Mouse (Mus musculus) stomach, embryonic 16.5 days (tissue): ENCODE results near the gene Hoxb13. TPM values are rescaled to one million over a fixed set of nuclear protein-coding genes. Genes with fewer than 3 reads are reported as not detected.

Experiments
- ATAC-seq: fragments of 200-750 bp; cut with Nextera tagmentation; 2 replicates; pipeline ENCODE4 v1.8.0; 2017; ENCODE audit warnings: moderate number of reproducible peaks, moderate TSS enrichment; ENCODE audit not compliant: insufficient read depth, low FRiP score
- H3K27ac ChIP-seq: fragments of 300-500 bp; sonication (generic); 2 replicates; pipeline ENCODE4 v1.5.1; 2014; ENCODE audit warnings: low read length
- H3K27me3 ChIP-seq: fragments of 300-500 bp; sonication (generic); 2 replicates; pipeline ENCODE4 v1.6.1; 2014; ENCODE audit warnings: low read length, control low read depth, mixed read lengths; ENCODE audit not compliant: control insufficient read depth, insufficient read depth
- H3K36me3 ChIP-seq: fragments of 300-500 bp; sonication (generic); 2 replicates; pipeline ENCODE4 v1.6.1; 2014; ENCODE audit warnings: low read length; ENCODE audit not compliant: control insufficient read depth, insufficient read depth
- H3K4me1 ChIP-seq: fragments of 300-500 bp; sonication (generic); 2 replicates; pipeline ENCODE4 v1.6.1; 2014; ENCODE audit warnings: low read length, control low read depth, mixed read lengths; ENCODE audit not compliant: control insufficient read depth, insufficient read depth
- H3K4me2 ChIP-seq: fragments of 300-500 bp; sonication (generic); 2 replicates; pipeline ENCODE4 v1.6.1; 2014; ENCODE audit warnings: low read depth, low read length, mixed read lengths
- H3K4me3 ChIP-seq: fragments of 300-500 bp; sonication (generic); replicated peaks from 2 replicates; pipeline ENCODE4 v1.5.1; 2014; ENCODE audit warnings: mild to moderate bottlenecking, low read length
- H3K9ac ChIP-seq: fragments of 300-500 bp; sonication (generic); 2 replicates; pipeline ENCODE4 v1.6.1; 2014; ENCODE audit warnings: low read length
- H3K9me3 ChIP-seq: fragments of 300-500 bp; sonication (generic); replicated peaks from 2 replicates; pipeline ENCODE4 v1.6.1; 2016; ENCODE audit warnings: low read length, control low read depth; ENCODE audit not compliant: control insufficient read depth
- WGBS: fragments of 180-500 bp; shearing (Covaris S2); extraction: QIAGEN DNeasy Blood & Tissue Kit; methylation state at CpG from one replicate; pipeline ENCODE4 v1.1.7; 2014; 5-methylcytosine and 5-hydroxymethylcytosine counted together
- polyA plus RNA-seq: library from polyadenylated mRNA; unstranded; fragments of >200 nt; fragmentation: Nextera tagmentation; extraction: Ambion mirVana; gene quantifications from 2 replicates; pipeline ENCODE4 v1.2.1, GENCODE M21; 2015

Gene Hoxb13
- polyA plus RNA-seq, 1 experiment from 2014 or later = not detected

GRCm38 (mm10) chr11:96223813-96224212 lies 29.7 kb downstream of the Hoxb13 start:
- H3K4me1 ChIP-seq = no peaks in the 10 kb centered on the region
- no peaks in the 10 kb centered on the region for H3K27me3 ChIP-seq
- no peak for ATAC-seq
- no peak overlapping the region for H3K4me2 ChIP-seq
- no peak overlapping the region for H3K4me3 ChIP-seq
- WGBS = 44% methylated on average over 2 of the region's 2 CpGs
- H3K9ac ChIP-seq = no peak overlapping the region
- no peaks in the 10 kb centered on the region; the same call in 1 of the 2 replicates for H3K9me3 ChIP-seq
- H3K36me3 ChIP-seq = no peaks in the 10 kb centered on the region
- H3K27ac ChIP-seq = no peak overlapping the region

GRCm38 (mm10) chr11:96227676-96228075 lies 33.6 kb downstream of the Hoxb13 start:
- WGBS = 73% methylated on average over 9 of the region's 9 CpGs
- no peak overlapping the region for H3K4me2 ChIP-seq
- no peak for ATAC-seq

GRCm38 (mm10) chr11:96234906-96235305 lies 40.8 kb downstream of the Hoxb13 start:
- 4% methylated on average over 12 of the region's 12 CpGs for WGBS
- peaks cover 18% of the 10 kb centered on the region for H3K27me3 ChIP-seq

More at GRCm38 (mm10) chr11:96227676-96228075, 33.6 kb downstream of the Hoxb13 start:
- H3K27ac ChIP-seq = no peak overlapping the region
- no peaks in the 10 kb centered on the region for H3K36me3 ChIP-seq
- no peaks in the 10 kb centered on the region for H3K27me3 ChIP-seq
- H3K4me3 ChIP-seq = no peak overlapping the region
- H3K9me3 ChIP-seq = no peaks in the 10 kb centered on the region
- no peaks in the 10 kb centered on the region for H3K4me1 ChIP-seq
- no peak overlapping the region for H3K9ac ChIP-seq

GRCm38 (mm10) chr11:96240211-96240610 lies 46.1 kb downstream of the Hoxb13 start:
- no peak overlapping the region for H3K9ac ChIP-seq
- H3K27ac ChIP-seq = no peak overlapping the region
- H3K9me3 ChIP-seq = no peaks in the 10 kb centered on the region
- H3K27me3 ChIP-seq = peaks cover 13% of the 10 kb centered on the region
- no peak for ATAC-seq
- H3K4me3 ChIP-seq = no peak overlapping the region
- no peak overlapping the region for H3K4me2 ChIP-seq
- no peaks in the 10 kb centered on the region for H3K4me1 ChIP-seq
- under 1% methylated on average over 7 of the region's 7 CpGs for WGBS
- H3K36me3 ChIP-seq = no peaks in the 10 kb centered on the region

More at GRCm38 (mm10) chr11:96234906-96235305, 40.8 kb downstream of the Hoxb13 start:
- no peaks in the 10 kb centered on the region for H3K36me3 ChIP-seq
- no peak overlapping the region for H3K9ac ChIP-seq
- H3K9me3 ChIP-seq = no peaks in the 10 kb centered on the region
- H3K4me1 ChIP-seq = no peaks in the 10 kb centered on the region
- ATAC-seq = no peak
- no peak overlapping the region for H3K4me2 ChIP-seq
- no peak overlapping the region for H3K27ac ChIP-seq
- H3K4me3 ChIP-seq = no peak overlapping the region

Other genes starting within 250 kb of the Hoxb13 start
- 24.1 and 26.7 TPM in 2 replicates for gene Igf2bp1, start 188.4 kb upstream of the Hoxb13 start, polyA plus RNA-seq
- 2.5 and 5.3 TPM in 2 replicates for gene Gip, start 169.8 kb upstream of the Hoxb13 start, polyA plus RNA-seq
- 80.5 and 92.6 TPM in 2 replicates for gene Snf8, start 159.4 kb upstream of the Hoxb13 start, polyA plus RNA-seq
- gene Ube2z, start 128.9 kb upstream of the Hoxb13 start, polyA plus RNA-seq = 32.6 and 34.0 TPM in 2 replicates
- gene Atp5g1, start 118.6 kb upstream of the Hoxb13 start, polyA plus RNA-seq = 693 and 716 TPM in 2 replicates
- gene Calcoco2, start 82.4 kb upstream of the Hoxb13 start, polyA plus RNA-seq = 0.25 TPM in 1 of 2 replicates, not detected in the other
- gene Ttll6, start 60.5 kb upstream of the Hoxb13 start, polyA plus RNA-seq = 0.21 and 0.58 TPM in 2 replicates
- gene Hoxb9, start 77.1 kb downstream of the Hoxb13 start, polyA plus RNA-seq = 0.14 and 0.16 TPM in 2 replicates
- gene Hoxb8, start 87.6 kb downstream of the Hoxb13 start, polyA plus RNA-seq = 0.44 and 1.5 TPM in 2 replicates
- gene Hoxb7, start 92.3 kb downstream of the Hoxb13 start, polyA plus RNA-seq = 6.3 and 8.3 TPM in 2 replicates
- 5.6 and 8.3 TPM in 2 replicates for gene Hoxb6, start 98.2 kb downstream of the Hoxb13 start, polyA plus RNA-seq
- 13.8 TPM in 2 replicates for gene Hoxb5, start 109.0 kb downstream of the Hoxb13 start, polyA plus RNA-seq
- 2.2 and 2.7 TPM in 2 replicates for gene Hoxb4, start 124.0 kb downstream of the Hoxb13 start, polyA plus RNA-seq
- gene Hoxb3, start 129.0 kb downstream of the Hoxb13 start, polyA plus RNA-seq = 0.99 and 1.5 TPM in 2 replicates
- 9.1 and 11.5 TPM in 2 replicates for gene Hoxb2, start 156.2 kb downstream of the Hoxb13 start, polyA plus RNA-seq
- gene Hoxb1, start 171.4 kb downstream of the Hoxb13 start, polyA plus RNA-seq = 0.24 TPM in 1 of 2 replicates, not detected in the other